Mouse (Mus musculus) lung, postnatal 0 days (tissue): Measurements from ENCODE around the gene Rbmxl2. TPM values are rescaled to one million over a fixed set of nuclear protein-coding genes. Genes with fewer than 3 reads are reported as not detected.

Source experiments
- ATAC-seq: fragments of 200-750 bp; cut with Nextera tagmentation; 2 replicates; pipeline ENCODE4 v1.8.0; 2017; ENCODE audit warnings: moderate library complexity
- DNase-seq: peaks from one replicate; pipeline ENCODE4 v3.0.0-alpha.2; 2016; ENCODE audit warnings: low spot score
- H3K27ac ChIP-seq: fragments of 300-500 bp; sonication (generic); 2 replicates; pipeline ENCODE4 v1.5.1; 2014; ENCODE audit warnings: antibody characterized with exemption, mild to moderate bottlenecking, low read length, mixed read lengths
- H3K27me3 ChIP-seq: fragments of 300-500 bp; sonication (generic); replicated peaks from 2 replicates; pipeline ENCODE4 v1.6.1; 2014; ENCODE audit warnings: low read length, mixed read lengths; ENCODE audit not compliant: insufficient read depth
- H3K36me3 ChIP-seq: fragments of 300-500 bp; sonication (generic); 2 replicates; pipeline ENCODE4 v1.6.1; 2014; ENCODE audit warnings: low read length, mixed read lengths; ENCODE audit not compliant: insufficient read depth
- H3K4me1 ChIP-seq: fragments of 300-500 bp; sonication (generic); 2 replicates; pipeline ENCODE4 v1.6.1; 2014; ENCODE audit warnings: antibody characterized with exemption, low read depth, low read length, mixed read lengths; ENCODE audit not compliant: insufficient read depth
- H3K4me2 ChIP-seq: fragments of 300-500 bp; sonication (generic); replicated peaks from 2 replicates; pipeline ENCODE4 v1.6.1; 2014; ENCODE audit warnings: low read depth, mild to moderate bottlenecking, low read length, moderate library complexity, mixed read lengths
- H3K4me3 ChIP-seq: fragments of 300-500 bp; sonication (generic); 2 replicates; pipeline ENCODE4 v1.5.1; 2014; ENCODE audit warnings: low read depth, low read length
- H3K9ac ChIP-seq: fragments of 300-500 bp; sonication (generic); replicated peaks from 2 replicates; pipeline ENCODE4 v1.6.1; 2014; ENCODE audit warnings: low read depth, mild to moderate bottlenecking
- H3K9me3 ChIP-seq: fragments of 300-500 bp; sonication (generic); 2 replicates; pipeline ENCODE4 v1.6.1; 2016; ENCODE audit warnings: low read length, mixed read lengths
- CTCF ChIP-seq: IDR thresholded peaks from 2 replicates; pipeline ENCODE4 v1.5.1; 2016; ENCODE audit warnings: antibody characterized with exemption, mild to moderate bottlenecking
- EP300 ChIP-seq: IDR thresholded peaks from 2 replicates; pipeline ENCODE4 v1.6.1; 2016; ENCODE audit warnings: antibody characterized with exemption, mild to moderate bottlenecking, control low read depth
- WGBS: fragments of 180-500 bp; shearing (Covaris S2); extraction: QIAGEN DNeasy Blood & Tissue Kit; methylation state at CpG from one replicate; pipeline ENCODE4 v1.1.7; 2014; 5-methylcytosine and 5-hydroxymethylcytosine counted together
- polyA plus RNA-seq: library from polyadenylated mRNA; unstranded; fragments of >200 nt; fragmentation: Nextera tagmentation; extraction: Ambion mirVana; gene quantifications from 2 replicates; pipeline ENCODE4 v1.2.1, GENCODE M21; 2015

The Rbmxl2 gene
- polyA plus RNA-seq, 1 experiment from 2014 or later, result not detected

GRCm38 (mm10) chr7:107215723-107216122 lies 6.5 kb downstream of the Rbmxl2 start:
- no peaks in the 10 kb centered on the region for H3K4me1 ChIP-seq
- H3K27me3 ChIP-seq, result 0 out of 2 replicates have a peak, but pooled peaks cover 6% of the 10 kb centered on the region
- no peaks in the 10 kb centered on the region for H3K9me3 ChIP-seq
- H3K27ac ChIP-seq, result no peak overlapping the region
- H3K36me3 ChIP-seq, result no peaks in the 10 kb centered on the region
- DNase-seq, result peak; percentile 25
- ATAC-seq, result no peak
- H3K4me2 ChIP-seq, result no peak overlapping the region
- TF ChIP-seq CTCF, result peak; percentile 54
- TF ChIP-seq EP300, result no peak
- H3K4me3 ChIP-seq, result no peak overlapping the region
- no peak overlapping the region for H3K9ac ChIP-seq

GRCm38 (mm10) chr7:107216845-107217244 lies 7.6 kb downstream of the Rbmxl2 start:
- Histone ChIP-seq H3K4me3 (no peak overlapping the region), H3K9ac (no peak overlapping the region), H3K27me3 (no peaks in the 10 kb centered on the region), H3K36me3 (no peaks in the 10 kb centered on the region), H3K4me1 (no peaks in the 10 kb centered on the region), H3K4me2 (no peak overlapping the region), H3K27ac (no peak overlapping the region), H3K9me3 (no peaks in the 10 kb centered on the region)
- TF ChIP-seq CTCF (no peak), EP300 (no peak)
- WGBS, result 63% methylated on average over 2 of the region's 2 CpGs
- no peak for DNase-seq
- ATAC-seq, result no peak

- no peak for DNase-seq
- Histone ChIP-seq H3K9ac (no peak overlapping the region), H3K27me3 (no peaks in the 10 kb centered on the region), H3K36me3 (no peaks in the 10 kb centered on the region), H3K27ac (no peak overlapping the region), H3K4me2 (no peak overlapping the region), H3K4me1 (no peaks in the 10 kb centered on the region), H3K9me3 (no peaks in the 10 kb centered on the region), H3K4me3 (no peak overlapping the region)
- no peak for ATAC-seq
- WGBS, result 62% methylated on average over 3 of the region's 3 CpGs
- TF ChIP-seq CTCF (no peak), EP300 (no peak)
Observed at GRCm38 (mm10) chr7:107236854-107237253, 27.6 kb downstream of the Rbmxl2 start.

- no peak for DNase-seq
- WGBS, result 62% methylated on average over 3 of the region's 3 CpGs
- no peak overlapping the region for H3K27ac ChIP-seq
- TF ChIP-seq CTCF (no peak), EP300 (no peak)
- H3K36me3 ChIP-seq, result no peaks in the 10 kb centered on the region
- H3K27me3 ChIP-seq, result no peaks in the 10 kb centered on the region
- H3K4me1 ChIP-seq, result no peaks in the 10 kb centered on the region
- no peak overlapping the region for H3K4me3 ChIP-seq
- H3K9ac ChIP-seq, result no peak overlapping the region
- ATAC-seq, result no peak
- no peak overlapping the region for H3K4me2 ChIP-seq
- H3K9me3 ChIP-seq, result no peaks in the 10 kb centered on the region
Observed at GRCm38 (mm10) chr7:107237498-107237897, 28.3 kb downstream of the Rbmxl2 start.

- WGBS, result 74% methylated on average over 5 of the region's 5 CpGs
- no peak overlapping the region for H3K9ac ChIP-seq
Observed at GRCm38 (mm10) chr7:107241371-107241883, 32.2 kb downstream of the Rbmxl2 start.

GRCm38 (mm10) chr7:107250211-107250985 lies 41.2 kb downstream of the Rbmxl2 start:
- Histone ChIP-seq H3K36me3 (no peaks in the 10 kb centered on the region), H3K27ac (no peak overlapping the region), H3K4me2 (no peak overlapping the region), H3K9me3 (no peaks in the 10 kb centered on the region), H3K9ac (no peak overlapping the region), H3K27me3 (no peaks in the 10 kb centered on the region), H3K4me1 (no peaks in the 10 kb centered on the region), H3K4me3 (no peak overlapping the region)
- no peak for ATAC-seq
- 65% methylated on average over 5 of the region's 5 CpGs for WGBS
- DNase-seq, result no peak
- no peak for TF ChIP-seq EP300
- TF ChIP-seq CTCF, result no peak

More at GRCm38 (mm10) chr7:107241371-107241883, 32.2 kb downstream of the Rbmxl2 start:
- no peak overlapping the region for H3K27ac ChIP-seq
- H3K4me2 ChIP-seq, result no peak overlapping the region
- DNase-seq (no peak), ATAC-seq (no peak)
- H3K4me3 ChIP-seq, result no peak overlapping the region
- no peak for TF ChIP-seq EP300
- no peak for TF ChIP-seq CTCF
- H3K4me1 ChIP-seq, result no peaks in the 10 kb centered on the region
- H3K9me3 ChIP-seq, result no peaks in the 10 kb centered on the region
- H3K27me3 ChIP-seq, result no peaks in the 10 kb centered on the region
- H3K36me3 ChIP-seq, result no peaks in the 10 kb centered on the region
